Mouse (Mus musculus): Measurements from ENCODE around the gene Sost. TPM values are rescaled to one million over a fixed set of nuclear protein-coding genes. Genes with fewer than 3 reads are reported as not detected.

The Sost gene
- polyA plus RNA-seq, 1 experiment from 2014 or later = 0.38 TPM

DNA sequence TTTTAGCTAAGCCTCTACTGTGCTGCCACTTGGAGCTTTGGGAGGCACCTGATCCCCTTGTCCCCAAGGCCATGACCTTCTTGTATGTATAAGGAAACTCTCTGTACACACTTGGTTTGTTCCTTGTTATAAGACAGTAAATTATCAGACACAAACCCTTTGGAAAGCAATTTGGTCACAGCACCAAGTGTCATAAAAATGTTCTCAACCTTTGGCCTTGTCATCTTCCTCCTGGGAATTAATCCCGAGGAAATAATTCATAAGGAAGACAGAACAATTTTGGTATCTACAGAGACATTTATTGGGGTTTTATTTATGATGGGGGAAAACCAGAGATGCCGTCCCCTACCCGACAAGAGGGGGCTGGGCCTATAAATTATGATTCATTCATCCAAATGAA is 31.1 kb downstream of the Sost start:
- Histone ChIP-seq H3K27me3 (peaks cover 52% of the 10 kb centered on the region), H3K36me3 (no peaks in the 10 kb centered on the region), H3K27ac (no peak overlapping the region), H3K4me2 (replicated peaks) (no peak overlapping the region), H3K4me3 (no peak overlapping the region), H3K9me3 (no peaks in the 10 kb centered on the region), H3K4me1 (peaks cover 12% of the 10 kb centered on the region), H3K9ac (no peak overlapping the region)
- WGBS = 59% methylated on average over 3 of the region's 3 CpGs
- no peak for ATAC-seq (ENCODE audit: low FRiP score, low read depth)

GRCm38 (mm10) chr11:101931978-101932377 is 34.8 kb downstream of the Sost start:
- no peaks in the 10 kb centered on the region for H3K36me3 ChIP-seq
- no peak overlapping the region for H3K4me3 ChIP-seq
- WGBS = 75% methylated on average over 4 of the region's 4 CpGs
- H3K4me2 ChIP-seq (replicated peaks) = no peak overlapping the region
- peaks cover 9% of the 10 kb centered on the region; the same call in 1 of the 2 replicates for H3K4me1 ChIP-seq
- no peak overlapping the region for H3K27ac ChIP-seq
- no peak overlapping the region for H3K9ac ChIP-seq
- H3K27me3 ChIP-seq = peaks cover 33% of the 10 kb centered on the region
- no peak for ATAC-seq (ENCODE audit: low FRiP score, low read depth)
- H3K9me3 ChIP-seq = no peaks in the 10 kb centered on the region

DNA sequence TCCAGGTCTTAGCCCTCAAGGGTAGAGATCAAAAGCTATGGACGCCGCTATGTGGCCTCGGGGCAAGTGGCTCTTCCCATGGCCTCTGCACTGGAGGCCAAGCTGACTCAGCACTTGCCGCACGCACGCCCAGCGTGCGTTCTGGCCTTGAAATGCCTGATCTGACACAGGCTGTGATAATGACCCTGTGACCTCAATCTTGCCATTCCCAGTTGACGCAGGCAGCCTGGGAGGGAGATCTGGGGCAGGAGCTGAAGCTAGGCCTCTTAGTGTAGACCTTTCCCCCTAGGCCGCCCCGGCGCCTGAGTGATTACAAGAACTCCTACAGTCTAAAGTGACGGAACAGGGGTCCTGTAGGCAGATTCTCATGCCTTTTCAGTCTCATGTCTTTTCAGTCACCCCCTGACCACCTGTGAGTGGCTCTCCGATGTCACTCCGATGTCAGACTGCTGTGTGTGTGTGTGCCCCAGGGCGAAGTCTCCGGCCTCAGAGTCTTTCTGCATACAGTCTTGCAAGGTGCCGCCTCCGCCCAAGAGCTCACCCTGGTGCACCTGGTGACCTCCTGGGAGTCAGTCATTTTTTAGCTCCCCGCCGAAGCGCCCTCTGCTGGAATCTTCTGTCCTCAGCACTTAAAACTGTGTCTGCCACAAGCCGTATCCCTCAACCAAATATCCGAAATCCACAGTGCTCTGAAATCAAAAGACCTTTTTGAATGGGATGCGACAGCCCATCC is 38.6 kb downstream of the Sost start:
- no peak for ATAC-seq (ENCODE audit: low FRiP score, low read depth)
- H3K27ac ChIP-seq = no peak overlapping the region
- peaks cover 6% of the 10 kb centered on the region for H3K27me3 ChIP-seq
- no peaks in the 10 kb centered on the region for H3K36me3 ChIP-seq
- H3K4me2 ChIP-seq (replicated peaks) = no peak overlapping the region
- 30% methylated on average over 25 of the region's 25 CpGs for WGBS
- H3K9me3 ChIP-seq = no peaks in the 10 kb centered on the region
- H3K9ac ChIP-seq = no peak overlapping the region; the same call in 1 of the 2 replicates
- peaks cover 6% of the 10 kb centered on the region; the same call in 1 of the 2 replicates for H3K4me1 ChIP-seq
- H3K4me3 ChIP-seq = no peak overlapping the region

GRCm38 (mm10) chr11:101926951-101927589 is 39.7 kb downstream of the Sost start:
- H3K27ac ChIP-seq = no peak overlapping the region
- 79% methylated on average over 10 of the region's 10 CpGs for WGBS
- no peak for ATAC-seq (ENCODE audit: low FRiP score, low read depth)

DNA sequence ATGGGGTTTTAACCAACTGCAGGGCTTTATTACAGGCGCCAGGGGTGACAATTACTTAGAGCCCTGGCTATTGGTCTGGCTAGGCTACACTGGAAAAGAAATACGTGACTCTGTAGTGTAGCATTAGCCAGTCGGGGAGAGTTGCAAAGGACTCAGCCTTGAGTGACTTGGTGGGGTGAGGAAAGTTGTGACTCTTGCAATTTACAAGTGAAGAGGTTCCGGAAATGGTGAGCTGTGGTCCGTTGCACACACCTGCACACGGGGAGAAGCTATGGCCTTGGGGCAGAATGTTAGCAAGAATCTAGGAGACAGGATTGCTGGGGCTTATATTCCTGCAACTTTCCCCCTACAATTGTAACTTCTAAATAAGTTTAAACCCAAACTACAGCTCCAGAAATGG is 41.2 kb downstream of the Sost start:
- 56% methylated on average over 6 of the region's 6 CpGs for WGBS
- no peaks in the 10 kb centered on the region for H3K9me3 ChIP-seq
- H3K9ac ChIP-seq = no peak overlapping the region
- H3K27me3 ChIP-seq = peaks cover 6% of the 10 kb centered on the region
- H3K4me2 ChIP-seq (replicated peaks) = no peak overlapping the region
- peaks cover 6% of the 10 kb centered on the region; the same call in 1 of the 2 replicates for H3K4me1 ChIP-seq
- no peaks in the 10 kb centered on the region for H3K36me3 ChIP-seq
- no peak overlapping the region for H3K27ac ChIP-seq
- no peak for ATAC-seq (ENCODE audit: low FRiP score, low read depth)
- no peak overlapping the region for H3K4me3 ChIP-seq

More at GRCm38 (mm10) chr11:101926951-101927589, 39.7 kb downstream of the Sost start:
- Histone ChIP-seq H3K9me3 (no peaks in the 10 kb centered on the region), H3K27me3 (peaks cover 6% of the 10 kb centered on the region), H3K9ac (no peak overlapping the region), H3K4me2 (replicated peaks) (no peak overlapping the region), H3K36me3 (no peaks in the 10 kb centered on the region), H3K4me1 (peaks cover 6% of the 10 kb centered on the region; the same call in 1 of the 2 replicates), H3K4me3 (no peak overlapping the region)

GRCm38 (mm10) chr11:101924441-101924976 is 42.3 kb downstream of the Sost start:
- H3K36me3 ChIP-seq = no peaks in the 10 kb centered on the region
- H3K4me3 ChIP-seq = no peak overlapping the region
- H3K4me2 ChIP-seq (replicated peaks) = no peak overlapping the region
- H3K9ac ChIP-seq = no peak overlapping the region
- H3K4me1 ChIP-seq = peaks cover 6% of the 10 kb centered on the region; the same call in 1 of the 2 replicates
- H3K9me3 ChIP-seq = no peaks in the 10 kb centered on the region
- ATAC-seq (ENCODE audit: low FRiP score, low read depth) = no peak
- peaks cover 6% of the 10 kb centered on the region for H3K27me3 ChIP-seq
- WGBS = 77% methylated on average over 18 of the region's 19 CpGs
- no peak overlapping the region for H3K27ac ChIP-seq

- Histone ChIP-seq H3K36me3 (no peaks in the 10 kb centered on the region), H3K27ac (no peak overlapping the region), H3K4me2 (replicated peaks) (no peak overlapping the region), H3K27me3 (peaks cover 11% of the 10 kb centered on the region), H3K9me3 (no peaks in the 10 kb centered on the region), H3K4me1 (peaks cover 6% of the 10 kb centered on the region; the same call in 1 of the 2 replicates), H3K4me3 (no peak overlapping the region), H3K9ac (no peak overlapping the region)
- WGBS = 74% methylated on average over 6 of the region's 6 CpGs
- no peak for ATAC-seq (ENCODE audit: low FRiP score, low read depth)
These were observed 42.8 kb downstream of the Sost start for GRCm38 (mm10) chr11:101923988-101924387.

- 79% methylated on average over 12 of the region's 12 CpGs for WGBS
- Histone ChIP-seq H3K4me3 (no peak overlapping the region), H3K27me3 (peaks cover 29% of the 10 kb centered on the region), H3K27ac (no peak overlapping the region), H3K36me3 (no peaks in the 10 kb centered on the region), H3K4me1 (no peaks in the 10 kb centered on the region), H3K4me2 (replicated peaks) (no peak overlapping the region), H3K9ac (no peak overlapping the region), H3K9me3 (no peaks in the 10 kb centered on the region)
- ATAC-seq (ENCODE audit: low FRiP score, low read depth) = no peak
These were observed 45.4 kb downstream of the Sost start for GRCm38 (mm10) chr11:101921361-101921952.

GRCm38 (mm10) chr11:101919660-101920059 is 47.2 kb downstream of the Sost start:
- peaks cover 36% of the 10 kb centered on the region for H3K27me3 ChIP-seq
- no peak overlapping the region for H3K27ac ChIP-seq
- peak; percentile 51; the same call in 1 of the 2 replicates for ATAC-seq (ENCODE audit: low FRiP score, low read depth)
- no peaks in the 10 kb centered on the region for H3K4me1 ChIP-seq
- WGBS = 0% methylated on average over 6 of the region's 6 CpGs
- no peak overlapping the region for H3K4me2 ChIP-seq (replicated peaks)
- H3K4me3 ChIP-seq = no peak overlapping the region
- no peaks in the 10 kb centered on the region for H3K36me3 ChIP-seq
- H3K9me3 ChIP-seq = no peaks in the 10 kb centered on the region
- H3K9ac ChIP-seq = no peak overlapping the region

DNA sequence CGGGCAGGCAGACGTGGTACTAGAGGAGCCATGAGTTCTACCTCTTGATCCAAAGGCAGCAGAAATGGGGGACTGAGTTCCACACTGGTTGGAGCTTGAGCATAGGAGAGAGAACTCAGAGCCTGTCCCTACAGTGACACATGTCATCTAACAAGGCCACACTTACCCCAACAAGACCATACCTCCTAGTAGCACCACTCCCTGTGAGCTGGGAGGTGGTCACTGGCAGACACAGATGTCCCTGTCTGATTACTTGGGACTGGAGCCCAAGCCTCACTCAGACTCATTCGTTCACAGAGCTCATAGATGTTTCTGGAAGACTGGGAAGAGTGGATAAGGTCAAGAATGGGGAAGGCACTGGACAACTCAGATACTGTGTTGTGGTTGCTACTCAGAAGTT is 48.2 kb downstream of the Sost start:
- ATAC-seq (ENCODE audit: low FRiP score, low read depth) = no peak
- H3K4me3 ChIP-seq = no peak overlapping the region
- 70% methylated on average over 3 of the region's 3 CpGs for WGBS
- H3K27ac ChIP-seq = no peak overlapping the region
- H3K9ac ChIP-seq = no peak overlapping the region
- H3K36me3 ChIP-seq = no peaks in the 10 kb centered on the region
- H3K4me1 ChIP-seq = no peaks in the 10 kb centered on the region
- H3K9me3 ChIP-seq = no peaks in the 10 kb centered on the region
- peaks cover 41% of the 10 kb centered on the region for H3K27me3 ChIP-seq
- no peak overlapping the region for H3K4me2 ChIP-seq (replicated peaks)

- ATAC-seq (ENCODE audit: low FRiP score, low read depth) = no peak
- no peaks in the 10 kb centered on the region for H3K4me1 ChIP-seq
- H3K4me3 ChIP-seq = no peak overlapping the region
- peaks cover 42% of the 10 kb centered on the region for H3K27me3 ChIP-seq
- no peak overlapping the region for H3K9ac ChIP-seq
- H3K4me2 ChIP-seq (replicated peaks) = no peak overlapping the region
- H3K27ac ChIP-seq = no peak overlapping the region
- no peaks in the 10 kb centered on the region for H3K9me3 ChIP-seq
- no peaks in the 10 kb centered on the region for H3K36me3 ChIP-seq
- 61% methylated on average over 3 of the region's 3 CpGs for WGBS
These were observed 50.0 kb downstream of the Sost start for GRCm38 (mm10) chr11:101916772-101917171.

- Histone ChIP-seq H3K4me2 (replicated peaks) (no peak overlapping the region), H3K4me3 (no peak overlapping the region), H3K9me3 (no peaks in the 10 kb centered on the region), H3K9ac (no peak overlapping the region), H3K27ac (no peak overlapping the region), H3K4me1 (no peaks in the 10 kb centered on the region), H3K27me3 (peaks cover 48% of the 10 kb centered on the region), H3K36me3 (no peaks in the 10 kb centered on the region)
- no peak for ATAC-seq (ENCODE audit: low FRiP score, low read depth)
- WGBS = 68% methylated on average over 8 of the region's 8 CpGs
These were observed 53.2 kb downstream of the Sost start for GRCm38 (mm10) chr11:101913591-101913990.
